Mouse (Mus musculus) erythroblast, adult 5-6 weeks (primary cell): ENCODE measurements at regions not wholly inside any gene's neighbourhood (a gene's known extent, or its start where the extent isn't known, plus 50 kb on each side); places are given as distances from the start of the nearest gene placed in this dataset.

Experiments used
- ATAC-seq: replicated peaks from 2 replicates; pipeline ENCODE4 v1.8.0; 2016; ENCODE audit warnings: moderate number of reproducible peaks, mild to moderate bottlenecking, moderate TSS enrichment, inconsistent platforms; ENCODE audit not compliant: poor library complexity, low FRiP score, severe bottlenecking

GRCm38 (mm10) chr10:16685352-16685751 is 1037.7 kb upstream of the Cited2 start:
- no peak for ATAC-seq

GRCm38 (mm10) chr10:16706976-16707375 is 1016.0 kb upstream of the Cited2 start:
- no peak for ATAC-seq

GRCm38 (mm10) chr10:16713143-16713542 is 1009.9 kb upstream of the Cited2 start:
- no peak for ATAC-seq

GRCm38 (mm10) chr10:16714065-16714464 is 1009.0 kb upstream of the Cited2 start:
- no peak for ATAC-seq

- no peak for ATAC-seq
Measured at GRCm38 (mm10) chr10:16714526-16714925, 1008.5 kb upstream of the Cited2 start.

GRCm38 (mm10) chr10:16742246-16742645 is 980.8 kb upstream of the Cited2 start:
- no peak for ATAC-seq

GRCm38 (mm10) chr10:16751546-16751945 is 971.5 kb upstream of the Cited2 start:
- no peak for ATAC-seq

- no peak for ATAC-seq
Measured at GRCm38 (mm10) chr10:16789641-16790243, 933.3 kb upstream of the Cited2 start.

GRCm38 (mm10) chr10:16803978-16804377 is 919.0 kb upstream of the Cited2 start:
- no peak for ATAC-seq

- no peak for ATAC-seq
Measured at GRCm38 (mm10) chr10:16810716-16811115, 912.3 kb upstream of the Cited2 start.

- no peak for ATAC-seq
Measured at GRCm38 (mm10) chr10:16814013-16814412, 909.0 kb upstream of the Cited2 start.

GRCm38 (mm10) chr10:16861534-16861933 is 861.5 kb upstream of the Cited2 start:
- ATAC-seq, result no peak

GRCm38 (mm10) chr10:16866914-16867313 is 856.1 kb upstream of the Cited2 start:
- no peak for ATAC-seq

- ATAC-seq, result no peak
Measured at GRCm38 (mm10) chr10:16874131-16874530, 848.9 kb upstream of the Cited2 start.

GRCm38 (mm10) chr10:16878197-16878596 is 844.8 kb upstream of the Cited2 start:
- ATAC-seq, result no peak

GRCm38 (mm10) chr10:16893316-16893715 is 829.7 kb upstream of the Cited2 start:
- ATAC-seq, result no peak

GRCm38 (mm10) chr10:16895332-16895731 is 827.7 kb upstream of the Cited2 start:
- no peak for ATAC-seq

- no peak for ATAC-seq
Measured at GRCm38 (mm10) chr10:16922888-16923287, 800.1 kb upstream of the Cited2 start.

- ATAC-seq, result no peak
Measured at GRCm38 (mm10) chr10:16923851-16924250, 799.2 kb upstream of the Cited2 start.

- ATAC-seq, result no peak
Measured at GRCm38 (mm10) chr10:16937705-16938104, 785.3 kb upstream of the Cited2 start.

- no peak for ATAC-seq
Measured at GRCm38 (mm10) chr10:16951636-16952035, 771.4 kb upstream of the Cited2 start.

- no peak for ATAC-seq
Measured at GRCm38 (mm10) chr10:16960971-16961370, 762.0 kb upstream of the Cited2 start.
